Mouse (Mus musculus) olfactory bulb, adult 2 months (tissue): ENCODE data around the gene Rnf220.

Experiments
- CTCF ChIP-seq: fragments of 200-500 bp; IDR thresholded peaks from 2 replicates; pipeline ENCODE4 v1.5.1; 2012; ENCODE audit warnings: low read depth, mild to moderate bottlenecking, low read length, moderate library complexity; ENCODE audit not compliant: insufficient read depth
- POLR2A ChIP-seq: fragments of 200-500 bp; IDR thresholded peaks from 2 replicates; pipeline ENCODE4 v1.6.1; 2012; ENCODE audit warnings: mild to moderate bottlenecking, low read depth, low read length, moderate library complexity; ENCODE audit not compliant: insufficient read depth

GRCm38 (mm10) chr4:117316800-117317199 lies 180.1 kb downstream of the Rnf220 start:
- TF ChIP-seq POLR2A (no peak), CTCF (no peak)
